Mouse (Mus musculus): ENCODE measurements at regions not wholly inside any gene's neighbourhood (a gene's known extent, or its start where the extent isn't known, plus 50 kb on each side); places are given as distances from the start of the nearest gene placed in this dataset.

DNA sequence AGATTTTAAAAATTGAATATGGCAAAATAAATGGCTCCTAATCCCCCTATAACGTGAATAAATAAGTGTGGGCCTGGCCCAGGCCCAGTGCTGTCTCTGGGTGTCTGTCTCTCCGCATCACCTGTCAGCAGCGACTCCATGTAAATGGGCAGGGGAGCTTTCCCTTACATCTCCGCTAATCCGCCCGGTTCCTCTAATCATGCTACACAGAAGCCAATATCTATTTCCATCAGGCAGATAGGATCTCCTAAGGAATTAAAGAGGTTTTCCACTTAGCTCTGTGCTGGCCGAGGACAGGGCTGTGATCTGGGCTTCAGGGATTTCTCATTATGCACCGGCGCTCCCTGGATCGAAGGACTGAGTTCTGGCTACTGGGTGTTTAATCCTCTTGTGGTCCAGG, 232.4 kb upstream of the Adamts16 start:
- TF ChIP-seq POLR2A (IDR thresholded peaks at IDR 0.05; ENCODE audit: low read depth, low read length) = no peak
- TF ChIP-seq CTCF (conservative IDR thresholded peaks at IDR 0.05; ENCODE audit: insufficient read depth, insufficient read length, low read depth, low read length) = no peak
